Comparison of ENCODE assay signal across 8 mouse cellular contexts in genomic region chr10:127289573-127290191, GRCm38 (mm10). TPM values are rescaled to one million over a fixed set of nuclear protein-coding genes. Genes with fewer than 3 reads are reported as not detected.
DNase-seq lines count a peak whose midpoint lies in the region; ATAC-seq and TF ChIP-seq lines count a peak whose summit lies in the region.

No protein-coding gene starts in this region.

- no peaks in the 10 kb centered on the region for H3K9me3 ChIP-seq in forebrain, embryonic 16.5 days (ENCODE audit: control insufficient read depth, low read length)
- no peaks in the 10 kb centered on the region for H3K9me3 ChIP-seq in hindbrain, embryonic 12.5 days (replicated peaks)
- H3K9me3 ChIP-seq in limb, embryonic 10.5 days (replicated peaks) = no peaks in the 10 kb centered on the region

- peak overlapping the region; percentile 97 for H3K27ac ChIP-seq in layer of hippocampus, adult 2 months
- peak overlapping the region; percentile 97 for H3K27ac ChIP-seq in forebrain, embryonic 16.5 days (ENCODE audit: low read length)
- H3K27ac ChIP-seq in hindbrain, embryonic 12.5 days = peak overlapping the region; percentile 97
- peak overlapping the region; percentile 95 for H3K27ac ChIP-seq in limb, embryonic 10.5 days

- H3K9ac ChIP-seq in forebrain, embryonic 16.5 days (replicated peaks; ENCODE audit: low read depth, low read length) = peak overlapping the region; percentile 85
- peak overlapping the region; percentile 88 for H3K9ac ChIP-seq in hindbrain, embryonic 12.5 days

- peak overlapping the region; percentile 72 for H3K4me2 ChIP-seq in forebrain, embryonic 16.5 days (ENCODE audit: low read length)
- peak overlapping the region; percentile 92 for H3K4me2 ChIP-seq in hindbrain, embryonic 12.5 days (replicated peaks)

- no peaks in the 10 kb centered on the region for H3K27me3 ChIP-seq in forebrain, embryonic 16.5 days (replicated peaks; ENCODE audit: control insufficient read depth, insufficient read depth, low read length)
- no peaks in the 10 kb centered on the region for H3K27me3 ChIP-seq in hindbrain, embryonic 12.5 days
- no peaks in the 10 kb centered on the region for H3K27me3 ChIP-seq in limb, embryonic 10.5 days (ENCODE audit: low read depth, poor library complexity, severe bottlenecking)

- no peak for DNase-seq in layer of hippocampus, adult 2 months (ENCODE audit: low spot score in 2 of 2)
- no peak for DNase-seq in layer of hippocampus, postnatal 36 days
- DNase-seq in cerebellum, adult 11-12 months = peak; percentile 89
- DNase-seq in limb, embryonic 10.5 days (ENCODE audit: low spot score) = peak; percentile 55
- DNase-seq in mesoderm, embryonic 11.5 days (ENCODE audit: low read depth, low spot score) = peak; percentile 51
- DNase-seq in spleen, postnatal 14 days (ENCODE audit: low spot score in 2 of 2) = peak; percentile 34 to 41

- TF ChIP-seq CTCF in layer of hippocampus, adult 2 months (conservative IDR thresholded peaks at IDR 0.05) = no peak

- H3K4me3 ChIP-seq in layer of hippocampus, adult 2 months = peak overlapping the region; percentile 87
- H3K4me3 ChIP-seq in forebrain, embryonic 16.5 days (replicated peaks; ENCODE audit: low read length) = peak overlapping the region; percentile 61
- peak overlapping the region; percentile 66 for H3K4me3 ChIP-seq in hindbrain, embryonic 12.5 days
- peak overlapping the region; percentile 75 for H3K4me3 ChIP-seq in limb, embryonic 10.5 days

- peaks cover 50% of the 10 kb centered on the region for H3K4me1 ChIP-seq in forebrain, embryonic 16.5 days (replicated peaks; ENCODE audit: control insufficient read depth, insufficient read depth, low read length)
- H3K4me1 ChIP-seq in hindbrain, embryonic 12.5 days = peaks cover 57% of the 10 kb centered on the region
- peaks cover 68% of the 10 kb centered on the region for H3K4me1 ChIP-seq in limb, embryonic 10.5 days

- ATAC-seq in forebrain, embryonic 16.5 days = 0 out of 2 replicates have a peak, but pooled peaks have one; percentile 2
- ATAC-seq in hindbrain, embryonic 12.5 days (ENCODE audit: low FRiP score) = peak; percentile 4

- under 1% methylated on average over 15 of the region's 15 CpGs for WGBS in forebrain, embryonic 16.5 days
- 2% methylated on average over 15 of the region's 15 CpGs for WGBS in hindbrain, embryonic 12.5 days
- WGBS in limb, embryonic 10.5 days = 2% methylated on average over 15 of the region's 15 CpGs

- H3K36me3 ChIP-seq in forebrain, embryonic 16.5 days (ENCODE audit: control insufficient read depth, insufficient read depth) = peaks cover 2% of the 10 kb centered on the region; the same call in 1 of the 2 replicates
- H3K36me3 ChIP-seq in hindbrain, embryonic 12.5 days = peaks cover 33% of the 10 kb centered on the region
- peaks cover 55% of the 10 kb centered on the region for H3K36me3 ChIP-seq in limb, embryonic 10.5 days

RNA-seq across cellular contexts. Expression of gene Mbd6, which starts 0.9 kb away (rescaled TPM):
- 10 to 100 TPM; 54.3 to 60.6 TPM for total RNA-seq in layer of hippocampus, adult 2 months (2021)
- total RNA-seq in layer of hippocampus, postnatal 36 days (2021) = 10 to 100 TPM; 36.5 to 52.5 TPM
- polyA plus RNA-seq in forebrain, embryonic 16.5 days (2015; fragmentation: Nextera tagmentation; extraction: Ambion mirVana) = 10.2 and 15.3 TPM in 2 replicates
- polyA plus RNA-seq in hindbrain, embryonic 12.5 days (2016; fragmentation: Nextera tagmentation; extraction: Ambion mirVana) = 17.9 and 19.8 TPM in 2 replicates
- 16.7 and 18.8 TPM in 2 replicates for polyA plus RNA-seq in limb, embryonic 10.5 days (2016; fragmentation: Nextera tagmentation; extraction: Ambion mirVana)

RNA-seq across cellular contexts. Expression of gene Mars, which starts 21.9 kb away (rescaled TPM):
- 10 to 100 TPM; 55.6 to 60.0 TPM for total RNA-seq in layer of hippocampus, adult 2 months (2021)
- total RNA-seq in layer of hippocampus, postnatal 36 days (2021) = 10 to 100 TPM; 56.1 to 56.4 TPM
- polyA plus RNA-seq in forebrain, embryonic 16.5 days (2015; fragmentation: Nextera tagmentation; extraction: Ambion mirVana) = 127 and 135 TPM in 2 replicates
- polyA plus RNA-seq in hindbrain, embryonic 12.5 days (2016; fragmentation: Nextera tagmentation; extraction: Ambion mirVana) = 142 and 152 TPM in 2 replicates
- polyA plus RNA-seq in limb, embryonic 10.5 days (2016; fragmentation: Nextera tagmentation; extraction: Ambion mirVana) = 170 and 205 TPM in 2 replicates

RNA-seq across cellular contexts. Expression of gene Dctn2, which starts 23.5 kb away (rescaled TPM):
- 100 to 1,000 TPM; 259 to 272 TPM for total RNA-seq in layer of hippocampus, adult 2 months (2021)
- 100 to 1,000 TPM; 254 to 258 TPM for total RNA-seq in layer of hippocampus, postnatal 36 days (2021)
- 319 and 342 TPM in 2 replicates for polyA plus RNA-seq in forebrain, embryonic 16.5 days (2015; fragmentation: Nextera tagmentation; extraction: Ambion mirVana)
- polyA plus RNA-seq in hindbrain, embryonic 12.5 days (2016; fragmentation: Nextera tagmentation; extraction: Ambion mirVana) = 234 and 240 TPM in 2 replicates
- 185 and 194 TPM in 2 replicates for polyA plus RNA-seq in limb, embryonic 10.5 days (2016; fragmentation: Nextera tagmentation; extraction: Ambion mirVana)

RNA-seq across cellular contexts. Expression of gene Kif5a, which starts 26.5 kb away (rescaled TPM):
- 100 to 1,000 TPM; 715 to 773 TPM for total RNA-seq in layer of hippocampus, adult 2 months (2021)
- 100 to 1,000 TPM; 715 to 742 TPM for total RNA-seq in layer of hippocampus, postnatal 36 days (2021)
- polyA plus RNA-seq in forebrain, embryonic 16.5 days (2015; fragmentation: Nextera tagmentation; extraction: Ambion mirVana) = 98.9 and 106 TPM in 2 replicates
- polyA plus RNA-seq in hindbrain, embryonic 12.5 days (2016; fragmentation: Nextera tagmentation; extraction: Ambion mirVana) = 70.0 and 76.6 TPM in 2 replicates
- 1.4 and 2.2 TPM in 2 replicates for polyA plus RNA-seq in limb, embryonic 10.5 days (2016; fragmentation: Nextera tagmentation; extraction: Ambion mirVana)

RNA-seq across cellular contexts. Expression of gene Arhgap9, which starts 32.1 kb away (rescaled TPM):
- total RNA-seq in layer of hippocampus, adult 2 months (2021) = under 1 TPM; 0.56 to 0.79 TPM
- total RNA-seq in layer of hippocampus, postnatal 36 days (2021) = 1 to 10 TPM in 1 of 2 experiments, under 1 TPM in 1; 0.86 to 1.0 TPM
- 0.49 and 1.2 TPM in 2 replicates for polyA plus RNA-seq in forebrain, embryonic 16.5 days (2015; fragmentation: Nextera tagmentation; extraction: Ambion mirVana)
- 2.0 and 2.2 TPM in 2 replicates for polyA plus RNA-seq in hindbrain, embryonic 12.5 days (2016; fragmentation: Nextera tagmentation; extraction: Ambion mirVana)
- 5.5 and 5.9 TPM in 2 replicates for polyA plus RNA-seq in limb, embryonic 10.5 days (2016; fragmentation: Nextera tagmentation; extraction: Ambion mirVana)

Comparison
In these comparisons a context has a peak if more than half of its experiments do, and no peak if none do; other contexts are left out.
1. DNase-seq: peak in cerebellum, adult 11-12 months (single experiment), limb, embryonic 10.5 days (single experiment), mesoderm, embryonic 11.5 days (single experiment) and spleen, postnatal 14 days (2 of 2); none in layer of hippocampus, adult 2 months (0 of 2) and layer of hippocampus, postnatal 36 days (0 of 2).
2. Peak in every context shown above with its lines, with median percentiles within 50 percentile points of each other: H3K27ac ChIP-seq and H3K4me3 ChIP-seq.